Mouse (Mus musculus) kidney, embryonic 15.5 days (tissue): ENCODE results near the gene Fam171a1. TPM values are rescaled to one million over a fixed set of nuclear protein-coding genes. Genes with fewer than 3 reads are reported as not detected.

ENCODE experiments used
- ATAC-seq: fragments of 200-750 bp; cut with Nextera tagmentation; replicated peaks from 2 replicates; pipeline ENCODE4 v1.8.0; 2017; ENCODE audit warnings: moderate TSS enrichment; ENCODE audit not compliant: low FRiP score
- H3K27ac ChIP-seq: fragments of 300-500 bp; sonication (generic); 2 replicates; pipeline ENCODE4 v1.5.1; 2015; ENCODE audit warnings: mild to moderate bottlenecking, inconsistent platforms
- H3K27me3 ChIP-seq: fragments of 300-500 bp; sonication (generic); 2 replicates; pipeline ENCODE4 v1.6.1; 2015; ENCODE audit warnings: inconsistent platforms
- H3K36me3 ChIP-seq: fragments of 300-500 bp; sonication (generic); 2 replicates; pipeline ENCODE4 v1.6.1; 2015; ENCODE audit warnings: inconsistent platforms
- H3K4me1 ChIP-seq: fragments of 300-500 bp; sonication (generic); 2 replicates; pipeline ENCODE4 v1.6.1; 2015; ENCODE audit warnings: inconsistent platforms
- H3K4me2 ChIP-seq: fragments of 300-500 bp; sonication (generic); 2 replicates; pipeline ENCODE4 v1.6.1; 2015; ENCODE audit warnings: moderate library complexity, mild to moderate bottlenecking, inconsistent platforms
- H3K4me3 ChIP-seq: fragments of 300-500 bp; sonication (generic); replicated peaks from 2 replicates; pipeline ENCODE4 v1.5.1; 2015; ENCODE audit warnings: mild to moderate bottlenecking, inconsistent platforms
- H3K9ac ChIP-seq: fragments of 300-500 bp; sonication (generic); 2 replicates; pipeline ENCODE4 v1.6.1; 2015; ENCODE audit warnings: mild to moderate bottlenecking, inconsistent platforms
- H3K9me3 ChIP-seq: fragments of 300-500 bp; sonication (generic); replicated peaks from 2 replicates; pipeline ENCODE4 v1.6.1; 2016; ENCODE audit warnings: inconsistent platforms
- WGBS: fragments of 180-500 bp; shearing (Covaris S2); methylation state at CpG from one replicate; pipeline ENCODE4 v1.1.7; 2015; ENCODE audit warnings: mixed read lengths; 5-methylcytosine and 5-hydroxymethylcytosine counted together
- polyA plus RNA-seq: library from polyadenylated mRNA; unstranded; fragments of >200 nt; fragmentation: Nextera tagmentation; extraction: Ambion mirVana; gene quantifications from 2 replicates; pipeline ENCODE4 v1.2.1, GENCODE M21; 2015

Gene Fam171a1
- polyA plus RNA-seq, 1 experiment from 2014 or later: 57.1 TPM

DNA sequence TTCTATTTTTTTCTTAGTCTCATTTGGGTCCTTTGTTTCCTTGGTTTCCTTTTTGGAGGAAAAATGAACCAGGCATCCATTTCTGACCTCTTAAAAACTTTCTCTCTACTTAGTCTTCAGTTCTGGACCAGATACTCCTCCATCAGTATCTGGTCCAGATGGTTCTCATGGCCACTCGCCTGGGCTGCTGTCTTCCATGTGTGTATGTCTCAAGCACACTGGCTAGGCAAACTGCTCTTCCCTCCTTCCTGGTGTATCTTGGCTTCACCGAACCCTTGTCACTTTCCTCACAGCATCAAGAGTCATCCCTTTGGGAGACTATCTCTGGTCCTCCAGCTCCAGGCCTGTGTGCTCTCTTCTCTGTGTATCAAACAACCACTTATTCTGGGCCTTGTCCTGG is 25.0 kb downstream of the Fam171a1 start:
- Histone ChIP-seq H3K4me1 (peaks cover 66% of the 10 kb centered on the region), H3K27ac (peak overlapping the region; percentile 13; the same call in 1 of the 2 replicates), H3K4me3 (no peak overlapping the region), H3K4me2 (no peak overlapping the region), H3K9me3 (no peaks in the 10 kb centered on the region), H3K36me3 (no peaks in the 10 kb centered on the region), H3K27me3 (no peaks in the 10 kb centered on the region), H3K9ac (no peak overlapping the region)
- no peak for ATAC-seq
- WGBS: 90% methylated on average over 2 of the region's 2 CpGs

DNA sequence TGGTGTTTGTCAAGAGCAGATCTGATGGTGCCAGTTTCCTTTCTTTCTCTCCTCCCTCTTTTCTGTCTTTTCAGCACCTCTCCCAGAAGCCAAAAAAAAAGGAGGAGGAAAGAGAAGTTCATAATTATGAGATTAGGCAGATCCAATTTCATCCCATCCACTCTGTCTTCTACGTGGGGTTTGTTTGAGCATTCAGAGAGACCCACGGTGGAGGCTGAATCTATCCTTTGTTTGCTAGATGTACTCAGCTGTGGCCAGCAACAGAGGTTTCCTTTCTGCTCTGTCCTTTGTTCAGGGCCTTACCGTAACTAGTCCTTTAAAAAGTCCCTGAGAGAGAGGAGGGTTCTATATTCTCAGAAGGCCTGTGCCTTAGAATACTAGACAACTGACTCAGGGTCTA is 25.6 kb downstream of the Fam171a1 start:
- Histone ChIP-seq H3K9ac (no peak overlapping the region), H3K27ac (peak overlapping the region; percentile 13; the same call in 1 of the 2 replicates)

DNA sequence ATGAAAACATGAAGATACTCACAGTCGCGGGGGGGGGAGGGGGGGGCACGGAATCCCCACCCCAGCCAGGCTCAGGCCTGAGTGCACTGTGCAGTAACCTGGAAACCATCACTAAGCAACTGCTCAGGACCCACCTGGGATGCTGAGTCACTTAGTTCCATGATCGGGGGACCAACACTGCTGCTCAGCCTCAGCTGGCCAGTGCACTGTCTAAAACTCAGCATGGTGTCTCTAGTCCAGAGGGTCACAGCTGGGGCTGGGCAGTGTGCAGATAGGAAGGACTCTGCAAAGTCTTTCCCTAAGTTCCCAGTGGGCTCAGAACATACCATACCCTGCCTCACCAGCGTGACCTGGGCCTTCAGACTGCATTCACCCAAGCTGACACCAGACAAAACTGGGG is 26.6 kb downstream of the Fam171a1 start:
- H3K4me2 ChIP-seq: no peak overlapping the region
- no peaks in the 10 kb centered on the region for H3K9me3 ChIP-seq
- ATAC-seq: peak; percentile 22; the same call in 1 of the 2 replicates
- 54% methylated on average over 5 of the region's 5 CpGs for WGBS
- peaks cover under 1% of the 10 kb centered on the region; the same call in 1 of the 2 replicates for H3K36me3 ChIP-seq
- peaks cover 51% of the 10 kb centered on the region for H3K4me1 ChIP-seq
- H3K27me3 ChIP-seq: no peaks in the 10 kb centered on the region
- H3K27ac ChIP-seq: no peak overlapping the region
- no peak overlapping the region for H3K9ac ChIP-seq
- H3K4me3 ChIP-seq: no peak overlapping the region

More for the DNA sequence above, 25.6 kb downstream of the Fam171a1 start:
- ATAC-seq: no peak
- Histone ChIP-seq H3K9me3 (no peaks in the 10 kb centered on the region), H3K27me3 (no peaks in the 10 kb centered on the region), H3K4me1 (peaks cover 61% of the 10 kb centered on the region), H3K4me2 (no peak overlapping the region), H3K36me3 (no peaks in the 10 kb centered on the region), H3K4me3 (no peak overlapping the region)
- 52% methylated on average over 3 of the region's 3 CpGs for WGBS

DNA sequence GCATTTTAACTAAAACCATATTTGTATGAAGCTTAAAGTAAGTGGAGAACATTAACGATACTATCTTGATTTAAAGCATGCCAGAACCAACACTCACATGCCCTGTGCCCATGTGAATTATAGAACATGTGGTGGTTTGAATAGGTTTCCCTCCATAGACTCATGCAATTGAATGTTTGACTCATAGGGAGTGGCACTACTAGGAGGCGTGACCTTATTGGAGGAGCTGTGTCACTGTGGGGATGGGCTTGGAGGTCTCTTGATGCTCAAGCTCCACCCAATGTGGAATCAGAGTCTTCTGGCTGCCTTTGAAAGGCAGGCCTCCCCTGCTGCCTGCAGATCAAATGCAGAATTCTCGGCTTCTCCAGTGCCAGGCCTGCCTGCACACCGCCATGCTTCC is 27.8 kb downstream of the Fam171a1 start:
- H3K9ac ChIP-seq: no peak overlapping the region
- H3K4me2 ChIP-seq: no peak overlapping the region
- no peaks in the 10 kb centered on the region for H3K9me3 ChIP-seq
- no peak for ATAC-seq
- WGBS: 91% methylated on average over 4 of the region's 4 CpGs
- peaks cover 43% of the 10 kb centered on the region for H3K4me1 ChIP-seq
- H3K4me3 ChIP-seq: no peak overlapping the region
- H3K27me3 ChIP-seq: no peaks in the 10 kb centered on the region
- no peak overlapping the region for H3K27ac ChIP-seq
- peaks cover 8% of the 10 kb centered on the region; the same call in 1 of the 2 replicates for H3K36me3 ChIP-seq

DNA sequence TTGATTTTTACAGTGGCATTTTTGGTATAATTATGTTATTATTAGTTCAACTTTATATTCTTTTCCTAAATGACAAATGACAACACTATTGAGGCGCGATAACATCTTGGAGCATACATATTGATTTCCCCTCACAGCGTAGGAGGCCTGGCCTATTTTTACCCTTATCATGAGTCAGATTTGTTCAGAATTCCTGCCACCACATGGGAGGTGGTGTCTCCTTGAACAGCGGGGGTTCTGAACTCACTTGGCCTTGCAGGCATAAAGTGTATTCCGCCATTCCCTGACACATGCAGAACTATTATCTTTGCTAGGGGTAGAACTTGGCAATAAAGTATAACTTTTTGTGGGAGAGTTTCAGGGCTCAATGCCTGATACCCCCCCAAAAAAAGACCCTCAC is 30.3 kb downstream of the Fam171a1 start:
- H3K9me3 ChIP-seq: no peaks in the 10 kb centered on the region
- H3K27me3 ChIP-seq: no peaks in the 10 kb centered on the region
- H3K27ac ChIP-seq: no peak overlapping the region
- H3K4me3 ChIP-seq: no peak overlapping the region
- H3K4me2 ChIP-seq: no peak overlapping the region
- ATAC-seq: no peak
- WGBS: 93% methylated on average over 5 of the region's 5 CpGs
- peaks cover 21% of the 10 kb centered on the region for H3K4me1 ChIP-seq
- H3K36me3 ChIP-seq: peaks cover 8% of the 10 kb centered on the region; the same call in 1 of the 2 replicates
- no peak overlapping the region for H3K9ac ChIP-seq

GRCm38 (mm10) chr2:3147550-3148157 is 33.6 kb downstream of the Fam171a1 start:
- Histone ChIP-seq H3K4me1 (peaks cover 8% of the 10 kb centered on the region; the same call in 1 of the 2 replicates), H3K9ac (no peak overlapping the region), H3K4me2 (no peak overlapping the region), H3K4me3 (no peak overlapping the region), H3K36me3 (peaks cover 8% of the 10 kb centered on the region; the same call in 1 of the 2 replicates), H3K27ac (no peak overlapping the region), H3K9me3 (no peaks in the 10 kb centered on the region), H3K27me3 (no peaks in the 10 kb centered on the region)
- peak; percentile 68 for ATAC-seq
- WGBS: 59% methylated on average over 6 of the region's 6 CpGs

DNA sequence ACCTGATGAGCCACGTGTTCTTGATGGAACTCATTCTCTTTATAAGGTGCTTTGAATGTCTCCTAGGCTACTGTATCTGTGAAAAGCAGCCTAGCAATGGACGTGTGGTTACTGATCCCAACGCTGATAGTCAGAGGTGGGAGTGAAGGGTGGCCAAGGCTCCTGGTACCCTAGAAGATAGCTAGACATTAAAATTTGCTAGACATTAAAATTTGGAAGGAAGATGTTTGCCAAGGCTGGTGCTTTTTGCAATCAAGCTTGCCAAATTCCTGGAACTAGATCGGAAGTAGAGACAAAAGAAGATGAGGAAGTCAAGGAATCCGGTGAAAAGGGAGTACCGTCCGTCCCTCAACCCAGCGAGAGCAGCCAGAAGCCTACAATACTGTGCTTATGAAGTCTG is 34.7 kb downstream of the Fam171a1 start:
- Histone ChIP-seq H3K27me3 (no peaks in the 10 kb centered on the region), H3K4me2 (no peak overlapping the region), H3K4me3 (no peak overlapping the region), H3K27ac (0 out of 2 replicates have a peak overlapping the region, but pooled peaks have one; percentile 9), H3K4me1 (0 out of 2 replicates have a peak, but pooled peaks cover 2% of the 10 kb centered on the region), H3K9me3 (no peaks in the 10 kb centered on the region), H3K36me3 (peaks cover 8% of the 10 kb centered on the region; the same call in 1 of the 2 replicates), H3K9ac (no peak overlapping the region)
- no peak for ATAC-seq
- 90% methylated on average over 8 of the region's 8 CpGs for WGBS

- no peak overlapping the region for H3K4me2 ChIP-seq
- H3K36me3 ChIP-seq: peaks cover 8% of the 10 kb centered on the region; the same call in 1 of the 2 replicates
- H3K4me1 ChIP-seq: peaks cover 4% of the 10 kb centered on the region; the same call in 1 of the 2 replicates
- no peak overlapping the region for H3K9ac ChIP-seq
- H3K4me3 ChIP-seq: no peak overlapping the region
- H3K27me3 ChIP-seq: no peaks in the 10 kb centered on the region
- no peaks in the 10 kb centered on the region for H3K9me3 ChIP-seq
- 67% methylated on average over 5 of the region's 5 CpGs for WGBS
- ATAC-seq: no peak
- no peak overlapping the region for H3K27ac ChIP-seq
Observed at GRCm38 (mm10) chr2:3150324-3150723, 36.3 kb downstream of the Fam171a1 start.

DNA sequence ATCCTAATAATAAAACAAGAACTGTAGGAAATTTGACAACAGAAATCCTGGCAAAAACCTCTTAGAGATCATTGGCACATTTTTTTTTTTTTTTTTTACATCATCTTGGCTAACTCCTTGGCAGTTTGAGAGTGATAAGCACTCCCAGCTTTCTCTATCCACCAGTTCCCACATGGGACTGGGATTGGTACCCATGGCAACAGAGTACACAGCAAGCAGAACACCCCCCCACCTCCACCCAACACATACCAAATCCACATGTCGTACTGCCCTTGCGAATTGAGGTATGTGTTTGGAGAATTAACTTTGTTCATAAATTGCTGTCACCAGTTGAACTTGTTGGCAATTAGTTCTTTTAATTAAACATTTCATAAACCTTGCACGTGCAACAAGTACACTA is 37.3 kb downstream of the Fam171a1 start:
- Histone ChIP-seq H3K9me3 (no peaks in the 10 kb centered on the region), H3K27me3 (no peaks in the 10 kb centered on the region), H3K4me2 (no peak overlapping the region), H3K36me3 (peaks cover 1% of the 10 kb centered on the region; the same call in 1 of the 2 replicates), H3K4me1 (peaks cover 4% of the 10 kb centered on the region; the same call in 1 of the 2 replicates), H3K4me3 (no peak overlapping the region), H3K9ac (no peak overlapping the region), H3K27ac (no peak overlapping the region)
- ATAC-seq: no peak
- 75% methylated on average over 3 of the region's 3 CpGs for WGBS

- no peak overlapping the region for H3K4me2 ChIP-seq
- no peaks in the 10 kb centered on the region for H3K9me3 ChIP-seq
- WGBS: 84% methylated on average over 1 of the region's 1 CpGs
- H3K27ac ChIP-seq: no peak overlapping the region
- H3K4me3 ChIP-seq: no peak overlapping the region
- H3K4me1 ChIP-seq: peaks cover 23% of the 10 kb centered on the region
- H3K36me3 ChIP-seq: no peaks in the 10 kb centered on the region
- no peak for ATAC-seq
- no peak overlapping the region for H3K9ac ChIP-seq
- H3K27me3 ChIP-seq: no peaks in the 10 kb centered on the region
Observed at GRCm38 (mm10) chr2:3154091-3154665, 40.2 kb downstream of the Fam171a1 start.

DNA sequence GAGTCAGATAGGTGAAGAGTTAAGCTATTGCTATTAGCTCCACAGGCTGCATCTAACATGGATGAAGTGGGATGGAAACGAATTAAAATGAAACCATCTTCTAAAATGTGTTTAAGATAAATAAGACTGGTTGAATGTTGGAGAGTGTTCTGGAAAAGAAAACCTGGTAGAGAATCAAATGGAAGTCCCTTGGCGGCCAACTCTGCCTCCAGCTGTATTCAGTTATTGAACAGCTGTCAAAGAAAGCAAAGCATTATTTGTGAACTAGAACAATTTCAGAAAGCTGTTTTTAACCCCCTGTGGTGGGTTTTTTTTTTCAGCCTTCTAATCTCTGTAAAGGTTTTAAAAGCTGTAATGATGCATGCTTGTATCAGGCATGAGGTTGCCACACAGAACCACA is 41.0 kb downstream of the Fam171a1 start:
- no peak overlapping the region for H3K9ac ChIP-seq
- no peaks in the 10 kb centered on the region for H3K36me3 ChIP-seq
- H3K4me2 ChIP-seq: no peak overlapping the region
- H3K27me3 ChIP-seq: no peaks in the 10 kb centered on the region
- no peak overlapping the region for H3K4me3 ChIP-seq
- H3K27ac ChIP-seq: no peak overlapping the region
- ATAC-seq: no peak
- WGBS: 84% methylated on average over 2 of the region's 2 CpGs
- peaks cover 25% of the 10 kb centered on the region for H3K4me1 ChIP-seq
- no peaks in the 10 kb centered on the region for H3K9me3 ChIP-seq

DNA sequence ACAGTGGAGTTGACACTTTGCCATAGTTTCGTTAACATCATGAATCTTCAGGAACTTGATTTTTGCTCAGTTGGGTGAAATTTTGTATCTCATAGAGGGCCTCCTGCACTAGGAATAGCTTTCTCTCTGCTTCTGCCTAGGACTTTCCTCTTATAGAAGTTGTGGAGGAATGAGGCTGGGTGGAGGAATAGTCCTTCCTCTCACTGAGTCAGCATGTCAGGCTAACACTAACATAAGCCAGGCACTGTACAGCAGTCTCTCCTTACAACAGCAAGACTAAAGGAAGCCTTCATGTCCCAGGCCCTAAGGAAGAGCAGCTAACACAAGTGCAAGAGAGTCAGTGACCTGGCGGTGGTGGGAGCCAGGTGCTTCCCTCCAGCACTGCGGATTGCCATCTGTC is 43.0 kb downstream of the Fam171a1 start:
- Histone ChIP-seq H3K4me3 (no peak overlapping the region), H3K9me3 (no peaks in the 10 kb centered on the region), H3K4me2 (no peak overlapping the region), H3K27me3 (no peaks in the 10 kb centered on the region), H3K36me3 (no peaks in the 10 kb centered on the region), H3K9ac (no peak overlapping the region), H3K27ac (no peak overlapping the region), H3K4me1 (peaks cover 31% of the 10 kb centered on the region)
- ATAC-seq: no peak
- 77% methylated on average over 3 of the region's 3 CpGs for WGBS
